Mouse (Mus musculus): ENCODE results near the gene Ndel1. TPM values are rescaled to one million over a fixed set of nuclear protein-coding genes. Genes with fewer than 3 reads are reported as not detected.

Ndel1 gene
- polyA plus RNA-seq (2015; fragmentation: Nextera tagmentation; extraction: Ambion mirVana) = 98.8 and 102 TPM in 2 replicates

DNA sequence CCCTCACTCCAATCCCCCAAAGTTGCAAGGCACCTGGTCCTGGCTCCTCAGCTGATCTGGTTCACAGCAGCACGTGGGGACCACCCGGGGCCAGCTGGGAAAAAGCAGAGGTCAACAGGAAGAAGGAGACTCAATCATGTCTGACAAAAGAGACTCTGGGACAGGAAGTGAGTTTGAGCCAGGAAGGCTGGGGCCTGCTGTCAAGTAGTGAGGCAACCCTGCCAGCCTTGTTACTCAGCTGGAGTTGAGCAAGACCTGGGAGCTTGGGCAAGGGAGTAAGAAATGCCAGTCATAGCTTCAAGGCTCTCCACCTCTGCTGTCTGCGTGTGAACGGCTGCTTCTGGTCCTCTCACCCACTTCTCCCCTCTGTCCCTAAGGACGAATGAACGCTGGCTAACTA lies at the start of gene Ndel1:
Ndel1 (minus strand) TSS at position 111 of the 400 bp plus-strand sequence.
- H3K27ac ChIP-seq = no peak within 1 kb of the TSS
- H3K9ac ChIP-seq = 0 out of 2 replicates have a peak within 1 kb of the TSS, but pooled peaks have one; percentile 19
- WGBS = 32% methylated on average over 6 of the region's 6 CpGs
- H3K4me2 ChIP-seq (replicated peaks) = no peak within 1 kb of the TSS
- no peaks in the 10 kb centered on the region for H3K9me3 ChIP-seq
- no peak within 1 kb of the TSS for H3K4me3 ChIP-seq
- ATAC-seq (ENCODE audit: low FRiP score, low read depth) = no peak
- H3K4me1 ChIP-seq = 0 out of 2 replicates have a peak, but pooled peaks cover 8% of the 10 kb centered on the region
- H3K27me3 ChIP-seq = no peaks in the 10 kb centered on the region
- H3K36me3 ChIP-seq = no peaks in the 10 kb centered on the region

DNA sequence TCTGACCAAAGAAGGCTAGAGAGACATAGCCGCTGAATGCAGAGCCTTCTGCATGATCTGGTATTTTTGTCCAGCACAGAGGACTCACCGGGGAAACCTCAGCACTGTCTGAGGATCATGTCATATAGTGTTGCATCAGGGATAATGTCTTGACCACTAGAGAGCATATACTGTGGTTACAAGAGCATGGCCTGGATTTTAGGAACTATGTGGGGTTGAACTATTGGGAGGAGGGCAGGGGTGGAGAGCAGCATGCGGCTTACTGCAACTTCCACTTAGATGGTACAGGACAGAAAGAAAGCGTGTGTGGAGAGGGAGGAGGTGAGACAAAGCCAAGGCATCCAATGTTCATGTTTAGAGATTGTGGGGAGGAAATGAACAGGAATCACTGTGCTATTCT lies 42.9 kb upstream of the Ndel1 start:
- WGBS = 94% methylated on average over 4 of the region's 4 CpGs
- H3K27ac ChIP-seq = no peak overlapping the region
- no peaks in the 10 kb centered on the region for H3K9me3 ChIP-seq

DNA sequence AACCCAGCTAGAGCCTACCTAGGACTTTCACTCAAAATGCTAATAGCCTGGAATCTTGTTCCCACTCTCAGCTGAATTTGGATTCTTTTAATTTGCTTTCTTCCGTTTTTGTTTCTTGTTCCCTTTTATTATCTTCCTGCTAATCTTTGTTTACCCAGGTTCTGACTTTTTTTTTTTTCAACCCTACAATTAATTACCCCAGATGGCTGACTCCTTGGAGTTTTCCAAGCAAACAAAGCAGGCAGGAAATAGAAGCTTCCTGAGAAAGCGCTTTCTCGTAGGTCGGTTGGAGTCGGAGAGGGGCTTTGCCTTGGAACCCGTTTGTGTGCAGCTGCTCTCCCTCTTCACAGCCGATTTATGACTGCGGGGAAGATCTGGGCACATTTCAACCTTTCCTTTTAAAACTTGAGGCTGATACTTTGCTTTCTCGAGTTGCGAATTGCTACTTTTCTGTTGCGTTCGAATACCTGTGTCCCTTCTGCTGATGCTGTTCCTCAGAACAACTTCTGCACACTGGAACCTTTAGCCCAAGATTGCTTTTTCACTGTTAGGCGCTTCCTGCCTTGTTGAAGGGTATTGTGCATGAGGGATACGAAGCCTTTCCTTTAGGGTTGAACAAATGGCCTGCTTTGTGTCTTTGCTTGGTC lies 40.0 kb upstream of the Ndel1 start:
- Histone ChIP-seq H3K4me3 (no peak overlapping the region), H3K4me2 (replicated peaks) (peak overlapping the region; percentile 14; the same call in 1 of the 2 replicates), H3K9me3 (no peaks in the 10 kb centered on the region), H3K9ac (peak overlapping the region; percentile 27; the same call in 1 of the 2 replicates), H3K27me3 (no peaks in the 10 kb centered on the region), H3K36me3 (peaks cover 4% of the 10 kb centered on the region), H3K4me1 (peaks cover 18% of the 10 kb centered on the region; the same call in 1 of the 2 replicates), H3K27ac (peak overlapping the region; percentile 49)
- ATAC-seq (ENCODE audit: low FRiP score, low read depth) = no peak
- WGBS = 33% methylated on average over 14 of the region's 14 CpGs

More for the DNA sequence above, 42.9 kb upstream of the Ndel1 start:
- ATAC-seq (ENCODE audit: low FRiP score, low read depth) = no peak
- Histone ChIP-seq H3K9ac (no peak overlapping the region), H3K4me1 (peaks cover 15% of the 10 kb centered on the region; the same call in 1 of the 2 replicates), H3K27me3 (no peaks in the 10 kb centered on the region), H3K36me3 (no peaks in the 10 kb centered on the region), H3K4me3 (no peak overlapping the region), H3K4me2 (replicated peaks) (no peak overlapping the region)

DNA sequence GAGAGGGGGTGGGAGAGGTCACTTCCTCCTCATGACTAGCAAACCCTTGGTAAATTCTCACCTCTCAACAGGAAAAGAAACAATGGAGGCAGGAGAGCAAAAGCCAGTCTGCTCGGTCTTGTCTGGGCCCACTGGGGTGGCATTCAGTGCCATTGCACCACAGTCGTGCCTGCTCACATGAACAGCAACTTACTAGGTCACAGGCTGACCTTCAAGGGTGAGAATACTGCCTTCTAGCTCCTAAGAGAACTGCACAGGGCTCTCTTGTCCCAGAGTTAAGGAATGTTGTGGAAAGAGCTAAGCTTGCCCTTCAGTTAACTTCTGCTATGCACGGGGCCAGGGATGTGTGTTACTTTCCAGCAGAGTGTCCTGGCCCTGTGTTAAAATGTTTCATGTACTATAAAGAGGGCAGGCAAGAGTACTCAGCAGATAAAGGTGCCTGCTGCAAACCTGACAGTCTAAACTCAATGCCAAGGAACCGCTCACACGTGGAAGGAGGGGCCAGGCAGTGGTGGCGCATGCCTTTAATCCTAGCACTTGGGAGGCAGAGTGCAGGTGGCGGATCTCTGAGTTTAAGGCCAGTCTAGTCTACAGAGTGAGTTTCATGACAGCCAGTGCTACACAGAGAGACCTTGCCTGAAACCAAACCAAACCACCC lies 37.3 kb upstream of the Ndel1 start:
- H3K27ac ChIP-seq = no peak overlapping the region
- no peaks in the 10 kb centered on the region for H3K27me3 ChIP-seq
- peaks cover 30% of the 10 kb centered on the region for H3K36me3 ChIP-seq
- WGBS = 42% methylated on average over 7 of the region's 7 CpGs
- no peak overlapping the region for H3K4me2 ChIP-seq (replicated peaks)
- H3K4me1 ChIP-seq = peaks cover 18% of the 10 kb centered on the region; the same call in 1 of the 2 replicates
- no peaks in the 10 kb centered on the region for H3K9me3 ChIP-seq
- no peak overlapping the region for H3K9ac ChIP-seq
- H3K4me3 ChIP-seq = no peak overlapping the region
- ATAC-seq (ENCODE audit: low FRiP score, low read depth) = no peak

DNA sequence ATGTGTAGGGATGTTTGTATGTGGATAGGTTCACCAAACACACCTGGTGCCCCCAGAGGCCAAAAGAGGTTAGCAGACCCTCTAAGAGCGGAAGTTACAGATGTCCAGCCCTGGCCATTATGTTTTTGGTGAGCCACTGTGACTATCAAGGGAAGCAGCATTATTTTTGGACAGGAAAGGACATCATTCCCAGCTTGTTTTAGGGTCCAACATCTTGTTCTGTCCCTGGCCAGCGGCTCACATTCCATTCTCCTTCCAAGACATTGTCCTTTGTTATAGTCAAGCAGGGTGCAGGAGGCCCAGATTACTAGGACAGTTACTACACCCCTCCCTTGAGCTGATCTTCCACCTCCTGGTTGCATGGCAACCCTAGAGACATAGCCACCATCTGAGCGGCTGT lies 35.6 kb upstream of the Ndel1 start:
- 75% methylated on average over 3 of the region's 3 CpGs for WGBS
- Histone ChIP-seq H3K4me3 (no peak overlapping the region), H3K27me3 (no peaks in the 10 kb centered on the region), H3K27ac (no peak overlapping the region), H3K9me3 (no peaks in the 10 kb centered on the region), H3K36me3 (peaks cover 47% of the 10 kb centered on the region), H3K4me1 (peaks cover 24% of the 10 kb centered on the region), H3K9ac (no peak overlapping the region), H3K4me2 (replicated peaks) (no peak overlapping the region)
- no peak for ATAC-seq (ENCODE audit: low FRiP score, low read depth)

DNA sequence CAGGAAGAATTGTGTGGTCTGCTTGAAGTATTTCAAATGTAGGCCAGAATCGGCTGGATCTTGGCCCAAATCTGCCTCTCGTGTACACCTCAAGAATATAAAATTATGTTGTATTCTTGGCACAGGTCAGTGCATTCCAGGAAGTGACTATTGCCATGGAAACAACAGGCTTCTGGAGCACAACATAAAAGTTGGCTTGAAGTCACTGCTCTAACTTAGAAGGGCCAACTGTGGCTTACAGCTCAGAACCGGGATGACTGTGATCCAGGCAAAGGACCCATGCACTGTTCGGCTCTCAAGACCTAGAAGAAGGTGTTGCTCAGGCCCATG lies 34.8 kb upstream of the Ndel1 start:
- ATAC-seq (ENCODE audit: low FRiP score, low read depth) = 0 out of 2 replicates have a peak, but pooled peaks have one; percentile 29
- Histone ChIP-seq H3K4me2 (replicated peaks) (no peak overlapping the region), H3K27me3 (no peaks in the 10 kb centered on the region), H3K27ac (peak overlapping the region; percentile 35; the same call in 1 of the 2 replicates), H3K4me1 (peaks cover 18% of the 10 kb centered on the region), H3K9ac (no peak overlapping the region), H3K9me3 (no peaks in the 10 kb centered on the region), H3K36me3 (peaks cover 47% of the 10 kb centered on the region), H3K4me3 (no peak overlapping the region)
- WGBS = 68% methylated on average over 4 of the region's 4 CpGs

DNA sequence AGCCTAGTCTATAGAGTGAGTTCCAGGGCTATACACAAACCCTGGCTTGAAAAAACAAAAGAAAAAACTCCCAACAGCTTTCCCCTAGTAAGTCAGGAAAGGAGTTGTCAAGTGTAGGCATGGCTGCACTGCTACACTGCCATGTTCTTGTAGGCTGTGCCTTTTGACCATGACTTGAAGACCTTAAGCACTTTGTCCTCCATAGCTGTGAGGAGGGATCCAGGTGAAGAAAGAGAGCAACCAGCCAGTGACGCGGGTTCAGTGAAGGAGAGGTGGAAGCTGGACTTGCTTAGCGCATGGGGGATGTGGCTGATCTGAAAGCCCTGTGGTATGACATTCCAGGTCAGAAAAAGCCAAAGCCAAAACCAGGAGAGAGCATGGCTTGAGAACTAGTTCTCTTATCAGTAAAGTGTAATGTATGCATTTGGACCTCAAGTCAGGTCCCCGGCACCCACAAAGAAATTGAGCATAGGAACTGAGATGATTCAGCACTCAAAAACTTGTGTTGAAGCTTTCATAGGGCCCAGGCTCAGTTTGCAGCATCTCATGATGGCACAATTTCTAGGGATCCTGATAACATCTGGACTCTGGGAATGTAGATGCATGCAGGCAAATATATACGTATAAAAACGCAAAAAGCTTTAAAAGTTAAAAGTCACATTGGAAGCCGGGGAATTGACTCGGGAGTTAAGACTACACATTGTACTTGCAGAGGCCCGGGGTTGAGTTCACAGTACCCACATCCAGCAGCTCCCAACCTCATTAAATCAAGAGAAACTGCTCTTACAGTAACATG lies 34.2 kb upstream of the Ndel1 start:
- Histone ChIP-seq H3K4me3 (no peak overlapping the region), H3K27me3 (no peaks in the 10 kb centered on the region), H3K9ac (no peak overlapping the region), H3K4me1 (peaks cover 15% of the 10 kb centered on the region), H3K9me3 (no peaks in the 10 kb centered on the region), H3K4me2 (replicated peaks) (no peak overlapping the region), H3K27ac (peak overlapping the region; percentile 35; the same call in 1 of the 2 replicates), H3K36me3 (peaks cover 47% of the 10 kb centered on the region)
- WGBS = 90% methylated on average over 9 of the region's 9 CpGs
- ATAC-seq (ENCODE audit: low FRiP score, low read depth) = no peak

DNA sequence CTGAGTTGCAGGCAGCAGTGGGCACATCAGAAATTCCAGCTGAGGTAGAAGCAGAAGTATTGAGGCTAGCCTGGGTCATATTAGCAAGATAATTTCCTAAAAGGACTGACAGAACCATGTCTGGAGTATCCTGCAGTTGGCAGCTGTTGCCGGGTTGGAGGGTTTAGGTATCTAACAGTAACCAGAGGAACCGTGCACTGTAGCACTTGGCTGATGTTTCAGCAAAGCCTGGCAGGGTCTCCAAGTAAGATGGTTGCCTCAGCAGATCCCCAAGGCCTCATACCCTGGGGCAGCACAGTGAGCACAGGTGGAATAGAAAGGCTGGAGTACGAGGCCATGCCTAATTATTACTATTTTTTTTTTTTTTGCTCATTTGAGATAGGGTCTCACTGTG lies 33.5 kb upstream of the Ndel1 start:
- no peak overlapping the region for H3K9ac ChIP-seq
- H3K27ac ChIP-seq = no peak overlapping the region
- no peak for ATAC-seq (ENCODE audit: low FRiP score, low read depth)
- peaks cover 16% of the 10 kb centered on the region for H3K4me1 ChIP-seq
- peaks cover 47% of the 10 kb centered on the region for H3K36me3 ChIP-seq
- WGBS = 75% methylated on average over 3 of the region's 3 CpGs
- H3K27me3 ChIP-seq = no peaks in the 10 kb centered on the region
- H3K4me2 ChIP-seq (replicated peaks) = no peak overlapping the region
- no peaks in the 10 kb centered on the region for H3K9me3 ChIP-seq
- H3K4me3 ChIP-seq = no peak overlapping the region

DNA sequence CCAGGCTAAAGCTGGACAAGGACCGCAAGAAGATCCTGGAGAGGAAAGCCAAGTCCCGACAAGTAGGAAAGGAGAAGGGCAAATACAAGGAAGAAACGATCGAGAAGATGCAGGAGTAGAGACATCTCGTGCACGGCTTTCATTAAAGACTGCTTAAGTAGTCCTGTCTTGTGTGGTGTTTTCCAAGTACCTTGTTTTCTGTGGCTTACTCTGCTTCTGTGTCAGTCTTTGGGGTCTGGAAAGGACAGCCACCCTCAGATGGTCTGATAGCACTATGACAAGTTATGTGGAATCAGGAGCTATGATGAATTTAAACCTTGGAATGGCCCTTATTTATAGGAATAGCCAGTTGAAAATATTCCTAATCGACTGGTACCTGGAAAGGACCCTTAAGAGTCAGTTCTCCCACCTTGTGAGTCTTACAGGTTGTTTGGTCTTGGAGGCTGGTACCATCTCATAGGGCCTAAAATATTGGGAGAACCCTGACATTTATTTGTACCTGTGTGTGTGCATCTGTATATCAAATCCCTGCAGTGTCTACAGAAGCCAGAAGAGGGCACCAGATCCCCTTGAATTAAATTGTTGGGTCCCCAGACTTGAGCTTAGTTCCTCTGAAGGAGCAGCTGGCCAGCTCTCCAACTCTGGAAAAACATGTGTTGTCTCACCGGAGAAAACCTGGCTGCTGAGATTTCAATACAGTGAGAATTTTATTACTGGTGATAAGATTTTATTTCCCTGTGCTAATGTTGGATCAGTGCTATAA lies 32.9 kb upstream of the Ndel1 start:
- Histone ChIP-seq H3K9ac (no peak overlapping the region), H3K9me3 (no peaks in the 10 kb centered on the region), H3K27me3 (no peaks in the 10 kb centered on the region), H3K4me3 (no peak overlapping the region), H3K4me1 (peaks cover 16% of the 10 kb centered on the region), H3K4me2 (replicated peaks) (no peak overlapping the region), H3K27ac (no peak overlapping the region), H3K36me3 (peaks cover 47% of the 10 kb centered on the region)
- 82% methylated on average over 8 of the region's 8 CpGs for WGBS
- ATAC-seq (ENCODE audit: low FRiP score, low read depth) = no peak

DNA sequence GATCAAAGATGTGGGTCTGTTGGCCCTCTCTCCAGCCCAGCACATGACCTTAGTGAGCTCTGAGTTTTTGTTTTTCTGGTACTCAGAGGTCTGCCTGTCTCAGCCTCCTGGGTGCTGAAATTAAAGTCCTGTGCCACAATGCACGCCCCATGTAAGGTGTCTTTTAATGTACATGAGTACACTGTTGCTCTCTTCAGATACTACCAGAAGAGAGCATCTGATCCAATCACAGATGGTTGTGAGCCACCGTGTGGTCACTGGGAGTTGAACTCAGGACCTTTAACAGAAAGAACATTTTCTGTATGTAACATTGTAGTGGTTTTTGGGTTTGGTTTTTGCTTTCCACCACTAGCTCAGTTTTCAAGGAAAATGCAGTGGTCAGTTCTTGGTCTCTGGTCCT lies 32.1 kb upstream of the Ndel1 start:
- H3K36me3 ChIP-seq = peaks cover 47% of the 10 kb centered on the region
- H3K27ac ChIP-seq = no peak overlapping the region
- H3K9ac ChIP-seq = no peak overlapping the region
- ATAC-seq (ENCODE audit: low FRiP score, low read depth) = no peak
- no peak overlapping the region for H3K4me3 ChIP-seq
- WGBS = 87% methylated on average over 2 of the region's 2 CpGs
- H3K4me2 ChIP-seq (replicated peaks) = no peak overlapping the region
- no peaks in the 10 kb centered on the region for H3K9me3 ChIP-seq
- H3K4me1 ChIP-seq = peaks cover 14% of the 10 kb centered on the region
- 0 out of 2 replicates have a peak, but pooled peaks cover 5% of the 10 kb centered on the region for H3K27me3 ChIP-seq

DNA sequence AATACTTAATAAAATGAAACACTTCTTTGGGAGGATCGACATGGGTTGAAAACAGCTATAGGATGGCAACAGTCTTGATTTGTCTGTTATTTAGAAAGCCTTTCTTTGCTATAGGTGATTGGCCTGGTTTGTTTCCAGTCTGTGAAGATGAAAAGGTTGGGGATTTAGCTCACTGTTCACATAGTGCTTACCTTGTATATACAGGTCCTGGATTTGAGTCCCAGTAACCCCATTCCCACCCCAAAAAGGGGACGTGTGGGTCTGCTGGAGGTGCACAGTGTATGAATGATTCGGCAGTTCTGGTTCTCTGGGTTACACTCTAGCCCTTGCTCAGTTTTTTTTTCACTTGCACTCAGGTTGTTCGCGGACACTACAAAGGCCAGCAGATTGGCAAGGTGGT lies 31.2 kb upstream of the Ndel1 start:
- ATAC-seq (ENCODE audit: low FRiP score, low read depth) = no peak

More for the DNA sequence above, 31.2 kb upstream of the Ndel1 start:
- H3K36me3 ChIP-seq = peaks cover 47% of the 10 kb centered on the region
- peak overlapping the region; percentile 100 for H3K9ac ChIP-seq
- H3K27me3 ChIP-seq = 0 out of 2 replicates have a peak, but pooled peaks cover 5% of the 10 kb centered on the region
- H3K9me3 ChIP-seq = no peaks in the 10 kb centered on the region
- H3K4me3 ChIP-seq = peak overlapping the region; percentile 98
- no peak overlapping the region for H3K27ac ChIP-seq
- 81% methylated on average over 5 of the region's 5 CpGs for WGBS
- peaks cover 14% of the 10 kb centered on the region for H3K4me1 ChIP-seq
- H3K4me2 ChIP-seq (replicated peaks) = peak overlapping the region; percentile 83

Measured in limb, embryonic 13.5 days (tissue).